Mouse (Mus musculus) fibroblast of lung, adult 2 months (primary cell): ENCODE results near the gene Themis2.
A peak's percentile ranks its signal among the peaks of the same experiment; 100 is the strongest.

Experiments
- DNase-seq: peaks from one replicate; pipeline ENCODE4 v3.0.0-alpha.2; 2011; ENCODE audit warnings: low read depth

The Themis2 gene

DNA sequence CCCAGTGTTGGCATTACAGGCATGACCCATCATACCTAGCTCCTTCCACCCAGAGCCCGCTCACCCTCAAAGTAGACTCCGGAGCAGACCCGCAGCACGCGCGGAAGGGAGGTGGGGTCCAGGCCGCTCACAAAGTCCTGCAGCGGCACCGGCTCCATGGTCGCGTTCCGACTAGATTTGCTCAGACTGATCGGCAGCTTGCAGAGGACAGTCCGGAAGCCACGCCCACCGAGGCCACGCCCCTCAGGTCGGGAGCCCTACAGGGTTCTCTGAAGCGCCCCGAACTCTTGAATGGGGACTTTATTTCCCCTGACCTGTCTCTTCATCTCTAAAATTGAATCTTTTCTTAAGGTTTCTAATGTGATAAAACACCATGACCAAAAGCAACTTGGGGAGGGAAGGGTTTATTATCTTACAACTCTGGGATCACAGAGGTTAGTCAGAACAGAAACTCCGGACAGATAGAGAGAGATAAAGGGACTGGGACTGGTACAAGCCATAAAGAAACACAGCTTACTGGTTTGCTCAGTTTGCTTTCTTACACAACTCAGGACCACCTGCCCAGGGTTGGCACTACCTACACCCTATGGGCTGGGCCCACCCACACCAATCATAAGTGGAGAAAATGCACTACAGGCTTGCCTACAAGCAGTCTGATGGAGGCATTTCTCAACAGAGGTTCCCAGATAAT, at the start of gene Themis2:
Gene Themis2 (minus strand): TSS at position 192 of the 691 bp plus-strand sequence.
- no peak for DNase-seq

GRCm38 (mm10) chr4:132843705-132844071, 47.5 kb upstream of the Themis2 start:
- DNase-seq: no peak

DNA sequence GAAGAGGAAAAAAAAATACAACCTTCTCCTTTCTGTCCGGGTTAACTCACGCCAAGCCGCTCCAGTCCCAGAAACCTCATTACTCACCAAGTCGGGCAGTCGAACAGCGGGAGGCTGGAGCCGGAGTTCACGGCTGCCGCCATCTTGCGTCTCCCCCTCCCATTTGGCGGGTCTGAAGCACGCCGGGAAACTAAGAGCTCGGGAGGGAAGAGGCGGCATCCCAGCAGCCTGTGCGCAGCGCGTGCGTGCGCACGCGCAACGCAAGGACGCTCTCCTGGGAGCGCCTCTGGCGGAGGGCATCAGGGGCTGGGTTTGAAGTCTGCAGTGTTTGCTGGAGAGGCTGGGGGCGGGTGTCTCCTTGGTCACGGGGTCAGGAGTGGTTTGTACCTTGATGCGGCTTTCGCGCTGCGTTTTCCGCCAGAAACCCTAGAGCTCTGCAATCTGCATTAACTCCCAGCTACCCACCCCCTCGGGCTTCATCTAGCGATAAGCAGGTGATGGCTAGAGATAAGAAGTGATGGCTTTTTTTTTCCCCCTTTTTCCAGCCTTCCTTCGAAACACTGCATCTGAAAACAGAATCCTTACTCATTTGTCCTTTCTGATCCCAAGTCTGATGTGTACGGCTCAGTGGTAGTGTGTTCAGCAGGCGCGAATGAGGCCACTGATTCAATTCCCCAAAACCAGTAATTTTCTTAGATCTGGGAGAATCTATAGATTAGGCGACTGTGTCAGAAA, 47.0 kb upstream of the Themis2 start, which contains the start of gene Ppp1r8:
Gene Ppp1r8 (minus strand): TSS at position 200 of the 735 bp plus-strand sequence.
- peak; percentile 91 for DNase-seq

DNA sequence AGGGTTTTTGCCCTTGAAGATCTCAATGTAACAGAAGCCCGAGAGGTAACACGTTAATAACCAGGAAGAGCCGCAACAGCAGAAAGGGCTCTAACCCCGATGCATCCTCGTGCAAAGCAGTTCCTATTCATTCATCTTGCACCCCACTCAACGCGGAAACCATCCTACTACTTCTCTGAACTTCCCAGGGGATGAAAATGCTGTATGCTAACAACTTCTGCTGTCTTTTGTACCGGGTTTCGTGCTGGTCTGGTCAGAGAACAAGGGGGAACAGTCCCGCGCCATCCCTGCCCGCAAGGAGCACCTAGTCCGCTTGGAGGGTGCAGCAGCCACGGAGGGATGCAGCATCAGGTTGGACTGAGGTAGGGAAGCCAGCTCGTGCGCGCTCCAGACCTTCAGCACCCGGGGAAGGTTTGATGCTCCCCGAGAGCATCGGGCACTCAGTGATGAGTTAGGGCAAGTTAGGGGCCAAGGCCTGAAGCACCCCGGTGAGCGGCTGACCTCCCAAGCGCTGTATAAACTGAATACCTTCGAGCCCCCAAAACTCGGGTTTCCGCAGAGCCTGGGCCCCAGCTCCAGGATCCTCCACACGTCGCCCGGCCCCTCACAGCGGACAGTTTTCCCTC, 46.2 kb upstream of the Themis2 start:
- no peak for DNase-seq

DNA sequence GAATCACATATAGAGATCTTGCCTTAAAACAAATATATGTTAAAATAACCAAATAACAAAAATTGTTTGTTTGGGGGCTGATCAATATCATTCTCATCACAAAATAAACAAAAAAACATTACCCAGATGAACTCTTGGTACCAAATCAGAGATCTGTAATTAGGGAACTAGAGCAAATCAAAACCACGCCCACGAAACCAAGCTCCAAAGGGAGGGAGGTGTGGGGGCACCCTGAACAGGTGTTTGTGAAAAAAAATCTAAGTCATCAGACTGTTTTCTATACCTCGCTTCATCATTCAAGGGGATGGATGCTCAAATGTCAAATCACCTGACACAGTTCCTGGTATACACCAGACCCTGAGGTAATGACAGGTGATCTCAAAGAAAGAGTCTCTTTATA, 45.3 kb upstream of the Themis2 start:
- DNase-seq: no peak

- DNase-seq: no peak
These were observed 27.6 kb upstream of the Themis2 start for GRCm38 (mm10) chr4:132823614-132824366.

DNA sequence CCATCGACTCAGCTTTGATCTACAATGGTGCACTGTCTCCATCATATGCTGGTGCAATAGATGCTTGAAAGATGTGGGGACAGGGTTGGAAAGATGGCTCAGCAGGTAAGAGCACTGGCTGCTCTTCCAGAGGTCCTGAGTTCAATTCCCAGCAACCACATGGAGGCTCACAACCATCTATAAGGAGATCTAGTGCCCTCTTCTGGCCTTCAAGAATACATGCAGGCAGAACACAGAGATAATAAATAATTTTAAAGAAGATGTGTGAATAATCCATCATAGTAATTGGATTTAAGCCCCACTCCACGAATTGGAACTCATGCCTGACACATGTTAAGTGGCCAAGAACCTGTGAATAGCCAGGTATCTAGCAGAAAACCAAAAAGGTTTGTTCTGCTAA, 22.3 kb upstream of the Themis2 start:
- no peak for DNase-seq

DNA sequence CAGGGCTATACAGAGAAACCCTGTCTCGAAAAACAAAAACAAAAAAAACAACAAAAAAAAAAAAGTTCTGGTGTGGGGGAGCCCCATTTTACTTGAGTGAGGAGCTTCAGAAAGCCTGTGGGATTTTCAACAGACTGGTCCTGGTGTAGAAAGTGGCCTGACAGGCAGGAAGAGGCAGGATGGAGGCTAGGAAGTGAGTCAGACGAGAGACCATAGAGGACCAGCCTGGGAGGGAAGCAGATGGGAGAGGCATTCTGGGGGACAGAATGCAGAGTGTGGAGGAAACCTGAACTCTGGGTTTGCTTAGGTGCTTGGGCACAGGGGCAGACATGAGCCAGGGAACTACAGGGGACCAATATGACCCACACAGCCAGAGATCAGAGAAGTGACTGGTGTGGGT, 20.7 kb upstream of the Themis2 start:
- no peak for DNase-seq

- DNase-seq: no peak
These were observed 20.2 kb upstream of the Themis2 start for GRCm38 (mm10) chr4:132816404-132816803.

DNA sequence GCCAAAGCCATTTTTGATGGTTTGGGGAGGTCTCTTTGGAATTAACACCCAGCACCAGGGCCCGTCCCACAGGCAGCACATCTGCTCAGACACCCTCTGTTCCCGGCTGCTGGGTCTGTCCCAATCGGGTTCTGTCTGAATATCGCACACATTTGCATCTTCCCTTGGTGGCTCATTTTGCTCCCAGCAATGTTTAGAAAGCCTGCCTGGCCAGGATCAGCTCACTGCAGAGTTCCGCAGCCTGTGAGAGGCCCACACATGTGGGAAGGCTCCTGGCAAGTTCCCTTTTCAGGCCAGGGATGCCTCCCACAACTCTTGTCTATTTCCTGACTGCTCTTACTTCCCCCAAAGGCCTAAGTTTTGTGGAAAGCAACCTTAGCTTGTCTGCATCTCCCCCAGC, 13.4 kb upstream of the Themis2 start:
- no peak for DNase-seq

DNA sequence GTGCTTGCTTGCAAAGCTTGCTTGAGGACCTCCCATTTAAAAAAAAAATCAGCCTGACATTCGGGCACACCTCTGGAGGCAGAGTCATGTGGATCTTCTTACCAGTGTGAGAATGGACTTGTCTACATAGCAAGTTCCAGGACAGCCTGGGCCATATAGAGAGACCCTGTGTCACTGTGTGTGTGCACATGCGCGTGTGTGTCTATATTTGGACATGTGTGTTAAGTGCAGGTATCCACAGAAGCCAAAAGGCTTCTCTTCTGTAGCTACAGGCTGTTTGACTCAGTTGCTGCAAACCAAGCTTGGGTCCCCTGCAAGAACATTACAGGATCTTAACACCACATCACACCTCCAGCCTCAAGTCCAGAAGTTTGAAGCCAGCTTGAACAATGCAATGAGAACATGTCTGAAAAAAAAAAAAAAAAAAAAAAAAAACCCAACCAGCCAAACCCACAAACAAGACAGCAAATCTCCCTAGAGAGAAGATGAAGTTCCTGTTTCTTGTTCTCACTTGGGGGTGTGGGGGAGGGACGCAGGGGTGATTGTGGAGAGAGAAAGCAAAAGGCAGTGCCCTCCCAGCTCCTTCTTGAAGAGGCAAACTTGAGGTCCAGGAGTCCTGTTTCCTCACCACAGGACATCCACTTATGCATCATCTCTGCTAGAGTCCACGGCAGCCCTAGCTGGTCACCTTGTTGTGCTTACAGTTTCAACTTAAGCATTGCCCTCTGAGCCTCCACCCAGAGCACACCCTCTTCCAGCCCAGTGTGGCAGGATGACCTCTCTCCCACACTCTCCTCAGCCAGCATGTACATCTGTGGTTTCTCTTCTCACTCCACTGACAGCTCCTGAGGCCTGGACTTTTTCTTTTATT, 11.8 kb upstream of the Themis2 start:
- no peak for DNase-seq

DNA sequence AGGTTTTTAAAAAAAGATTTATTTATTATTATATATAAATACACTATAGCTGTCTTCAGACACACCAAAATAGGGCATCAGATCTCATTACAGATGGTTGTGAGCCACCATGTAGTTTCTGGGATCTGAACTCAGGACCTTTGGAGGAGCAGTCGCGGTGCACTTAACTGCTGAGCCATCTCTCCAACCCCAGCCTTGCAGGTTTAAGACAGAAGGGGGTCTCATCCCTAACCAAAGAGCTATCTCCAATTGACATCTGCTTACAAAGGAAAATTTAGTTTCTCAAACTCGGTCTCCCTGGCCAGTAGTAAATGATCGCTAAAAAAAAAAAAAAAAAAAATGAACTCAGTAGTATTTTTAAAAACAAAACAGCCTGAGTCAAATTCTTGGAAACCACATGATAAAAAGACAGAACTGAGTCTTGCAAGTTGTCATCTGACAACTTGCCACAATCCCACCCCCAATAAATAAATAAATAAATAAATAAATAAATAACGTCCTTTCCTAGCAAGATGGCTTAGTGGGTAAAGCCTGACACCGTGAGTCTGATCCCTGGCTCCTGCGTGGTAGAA, 10.5 kb upstream of the Themis2 start:
- DNase-seq: no peak

DNA sequence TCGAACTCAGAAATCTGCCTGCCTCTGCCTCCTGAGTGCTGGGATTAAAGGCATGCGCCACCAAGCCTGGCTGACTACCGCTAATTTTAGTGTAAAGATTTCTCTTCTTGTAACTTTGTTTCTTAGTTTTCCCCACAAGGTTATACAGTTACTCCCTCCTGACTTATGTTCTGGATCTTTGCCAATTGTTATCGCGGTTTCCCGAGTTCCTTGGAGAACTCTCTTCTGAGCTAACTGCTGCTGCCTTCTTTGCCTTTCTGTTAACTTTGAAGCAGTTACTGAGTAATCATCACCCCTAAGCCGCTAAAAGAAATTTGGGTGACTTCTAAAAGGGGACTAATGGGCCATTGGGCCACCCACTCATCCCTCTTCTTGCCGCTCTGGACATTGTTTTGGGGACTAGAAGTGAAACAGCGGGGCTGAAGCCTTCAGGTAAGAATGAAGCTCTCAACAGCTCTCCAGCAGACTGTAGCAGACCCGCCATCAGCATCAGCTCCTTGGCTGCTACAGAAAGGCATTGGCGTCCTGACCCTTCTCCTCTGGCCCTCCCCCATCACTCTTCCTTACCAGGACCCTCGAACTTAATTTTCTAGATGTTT, 9.5 kb upstream of the Themis2 start:
- DNase-seq: no peak

GRCm38 (mm10) chr4:132805146-132805545, 9.0 kb upstream of the Themis2 start:
- DNase-seq: no peak

- DNase-seq: no peak
These were observed 8.1 kb upstream of the Themis2 start for GRCm38 (mm10) chr4:132804331-132804730.

DNA sequence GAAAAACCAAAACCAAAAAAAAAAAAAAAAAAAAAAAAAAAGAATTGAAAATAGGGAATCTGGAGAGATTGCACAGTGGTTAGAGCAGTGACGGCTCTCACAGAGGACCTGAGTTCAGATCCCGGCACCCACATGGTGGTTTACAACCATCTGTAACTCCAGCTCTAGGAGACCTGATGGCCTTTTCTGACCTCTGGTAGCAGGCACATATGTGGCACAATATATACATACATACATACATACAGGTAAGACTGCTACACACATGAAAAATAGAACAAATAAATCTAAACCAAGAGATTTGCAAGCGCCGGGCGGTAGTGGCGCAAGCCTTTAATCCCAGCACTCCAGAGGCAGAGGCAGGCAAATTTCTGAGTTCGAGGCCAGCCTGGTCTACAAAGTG, 7.7 kb upstream of the Themis2 start:
- DNase-seq: no peak

DNA sequence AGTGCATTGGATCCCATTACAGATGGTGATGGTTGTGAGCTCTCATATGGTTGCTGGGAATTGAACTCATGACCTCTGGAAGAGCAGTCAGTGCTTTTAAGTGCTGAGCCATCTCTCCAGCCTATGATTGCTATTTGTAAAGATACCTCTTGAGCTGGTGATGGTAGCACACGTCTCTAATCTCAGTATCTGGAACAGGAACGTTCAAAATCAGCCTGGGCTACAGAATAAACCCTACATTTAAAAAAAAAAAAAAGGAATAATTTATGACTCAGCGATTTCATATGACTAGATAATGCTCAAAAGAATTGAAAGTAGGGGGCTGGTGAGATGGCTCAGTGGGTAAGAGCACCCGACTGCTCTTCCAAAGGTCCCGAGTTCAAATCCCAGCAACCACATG, 7.0 kb upstream of the Themis2 start:
- no peak for DNase-seq

DNA sequence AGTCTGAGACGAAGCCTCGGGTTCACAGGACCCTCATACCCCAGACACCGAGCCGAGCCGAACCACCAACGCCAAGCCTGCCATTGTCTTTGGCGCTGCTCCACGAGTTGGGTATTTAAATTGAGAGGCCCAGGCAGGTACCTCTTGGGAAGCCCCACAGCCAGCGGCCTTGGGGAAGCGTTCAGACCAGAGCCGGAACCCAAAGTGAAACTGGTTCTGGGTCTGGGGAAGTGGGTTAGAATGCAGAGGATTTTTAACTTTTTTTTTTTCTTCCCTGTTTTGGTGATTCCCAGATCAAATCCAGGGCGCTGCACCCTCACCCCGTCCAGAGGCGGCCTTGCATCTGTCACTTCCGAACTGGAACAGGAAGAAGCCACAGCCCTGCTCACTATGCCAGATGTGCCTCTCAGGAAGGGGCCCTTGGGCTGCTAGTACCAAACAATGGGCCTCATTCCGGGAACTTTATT, 6.0 kb upstream of the Themis2 start:
- no peak for DNase-seq

DNA sequence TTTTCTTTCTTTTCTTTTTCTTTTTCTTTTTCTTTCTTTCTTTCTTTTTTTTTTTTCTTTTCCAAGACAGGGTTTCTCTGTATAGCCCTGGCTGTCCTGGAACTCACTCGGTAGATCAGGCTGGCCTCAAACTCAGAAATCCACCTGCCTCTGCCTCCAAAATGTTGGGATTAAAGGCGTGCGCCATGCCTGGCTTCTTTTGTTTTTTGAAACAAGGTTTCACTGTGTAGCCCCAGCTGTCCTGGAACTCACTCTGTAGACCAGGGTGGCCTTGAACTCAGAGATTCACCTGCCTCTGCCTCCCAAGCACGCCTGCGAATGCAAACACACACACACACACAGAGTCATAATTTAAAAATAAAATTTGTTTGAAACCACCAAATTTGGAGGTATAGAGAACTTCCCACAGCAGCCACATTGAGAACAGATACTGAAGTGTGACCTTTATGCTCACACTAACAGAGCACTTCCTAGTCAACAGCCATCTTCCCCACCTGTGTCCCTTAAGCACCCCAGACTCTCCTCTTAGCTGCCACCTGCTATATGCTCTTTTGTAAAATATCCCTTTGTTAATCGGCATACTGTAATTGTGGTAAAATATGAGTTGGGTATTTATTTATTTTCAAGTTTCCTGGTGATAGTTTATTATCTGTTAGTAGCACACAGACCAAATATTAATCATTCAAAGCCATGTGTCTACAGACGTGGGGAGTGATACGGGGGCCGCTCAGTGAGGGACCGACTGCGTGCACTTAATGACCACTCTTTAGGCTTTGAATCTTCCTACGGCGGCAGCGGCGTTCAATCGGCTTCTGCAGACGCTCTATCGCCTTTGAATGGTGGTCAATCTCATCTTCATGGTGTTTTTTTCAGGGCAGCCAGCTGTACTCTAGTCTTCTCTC, 5.2 kb upstream of the Themis2 start:
- no peak for DNase-seq

GRCm38 (mm10) chr4:132799845-132800244, 3.7 kb upstream of the Themis2 start:
- no peak for DNase-seq
